Mouse (Mus musculus): ENCODE results near the gene Slc22a14.

DNA sequence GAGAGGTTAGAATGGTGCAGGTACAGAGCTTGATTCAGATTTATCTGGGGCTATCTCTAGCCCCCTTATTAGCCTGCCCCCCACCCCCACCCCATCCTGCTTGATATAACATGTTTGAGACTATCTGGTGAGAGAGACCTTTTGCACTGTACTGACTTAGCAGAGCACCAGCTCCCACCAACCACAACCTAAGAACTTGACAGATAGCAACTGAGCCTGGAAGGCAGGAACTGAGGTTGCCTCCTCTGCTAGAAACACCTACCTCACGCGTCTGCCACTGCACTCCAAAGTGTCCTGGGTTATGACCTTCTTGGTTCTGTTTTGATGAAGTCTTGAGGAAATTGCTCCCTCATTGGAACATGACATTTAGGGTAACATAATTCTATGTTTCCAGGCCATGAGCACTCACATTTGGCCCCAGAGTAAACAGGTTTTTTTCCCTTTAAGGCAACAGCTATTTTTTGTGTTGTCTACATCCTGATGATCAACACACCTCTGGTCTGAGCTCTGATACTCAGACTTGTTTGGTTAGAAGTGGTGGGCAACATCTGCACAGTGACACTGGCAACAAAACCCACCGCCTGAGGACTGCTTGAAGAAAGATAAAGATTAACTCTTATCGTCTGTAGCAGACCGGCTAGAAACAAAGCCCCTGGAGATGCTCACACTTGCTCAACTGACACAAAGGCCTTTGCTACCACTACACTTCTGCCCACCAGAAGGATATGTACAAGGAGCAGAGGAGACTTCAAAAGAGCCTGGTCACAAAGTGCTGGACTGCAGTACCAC lies 84.3 kb downstream of the Slc22a14 start:
- TF ChIP-seq MAFK (IDR thresholded peaks at IDR 0.05; ENCODE audit: insufficient read depth, low read depth, low read length) = no peak
- no peak for TF ChIP-seq HCFC1 (IDR thresholded peaks at IDR 0.05; ENCODE audit: borderline replicate concordance, insufficient read depth, low read length)
- TF ChIP-seq CHD2 (IDR thresholded peaks at IDR 0.05; ENCODE audit: low read depth, low read length) = no peak
